Mouse (Mus musculus): ENCODE results near the gene Col5a3. TPM values are rescaled to one million over a fixed set of nuclear protein-coding genes. Genes with fewer than 3 reads are reported as not detected.

Gene Col5a3
- polyA plus RNA-seq, 1 experiment = 0.62 TPM

DNA sequence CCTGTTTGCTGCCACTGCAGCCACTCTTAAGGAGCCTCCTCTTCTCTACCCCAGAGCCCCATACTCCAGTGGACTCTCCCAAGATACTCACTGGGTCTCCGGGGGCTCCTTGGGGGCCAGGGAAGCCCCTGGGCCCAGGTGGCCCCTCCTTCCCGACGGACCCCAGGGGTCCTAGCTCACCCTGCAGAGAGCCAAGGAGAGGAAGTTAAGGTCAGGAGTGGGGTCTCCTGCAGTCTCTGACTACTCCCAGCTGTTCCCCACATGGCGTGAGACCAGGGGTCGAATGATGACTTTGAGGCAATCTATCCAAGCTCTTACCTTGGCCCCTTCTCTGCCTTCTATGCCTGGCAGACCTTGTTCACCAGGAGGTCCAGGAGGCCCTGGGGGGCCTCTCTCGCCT lies 29.8 kb downstream of the Col5a3 start:
- Histone ChIP-seq H3K4me3 (ENCODE audit: control insufficient read depth, low read depth, low read length) (no peak overlapping the region), H3K4me1 (ENCODE audit: control insufficient read depth, insufficient read depth, low read length) (no peaks in the 10 kb centered on the region), H3K27ac (ENCODE audit: control insufficient read depth, insufficient read depth, low read depth, low read length) (no peak overlapping the region), H3K27me3 (ENCODE audit: control insufficient read depth, insufficient read depth, low read length) (no peaks in the 10 kb centered on the region), H3K36me3 (ENCODE audit: control insufficient read depth, insufficient read depth, low read length) (no peaks in the 10 kb centered on the region)
- no peak for TF ChIP-seq CTCF (IDR thresholded peaks at IDR 0.05; ENCODE audit: control insufficient read depth, insufficient read depth, insufficient replicate concordance, low read depth, low read length)
- no peak for TF ChIP-seq POLR2A (IDR thresholded peaks at IDR 0.05; ENCODE audit: control insufficient read depth, low read depth, low read length)

DNA sequence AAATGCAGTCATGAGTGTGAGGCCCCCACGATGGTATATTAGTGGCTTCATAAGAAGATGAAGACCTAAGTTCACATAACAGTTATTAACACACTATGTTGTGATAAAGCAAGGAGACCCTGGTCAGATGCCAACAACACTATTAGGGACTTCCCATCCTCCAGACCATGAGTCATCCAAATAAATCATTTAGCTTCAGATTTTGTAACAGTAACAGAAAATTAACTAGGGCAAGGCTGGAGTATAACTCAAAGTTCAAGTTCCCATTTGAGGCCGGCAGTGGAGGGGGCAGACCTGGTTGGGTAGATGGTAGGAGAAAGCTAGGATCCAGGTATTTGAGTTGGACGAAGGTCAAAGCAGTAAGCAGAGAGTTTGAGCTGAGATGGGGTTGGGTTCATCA lies 33.6 kb downstream of the Col5a3 start:
- Histone ChIP-seq H3K27me3 (ENCODE audit: control insufficient read depth, insufficient read depth, low read length) (no peaks in the 10 kb centered on the region), H3K4me3 (ENCODE audit: control insufficient read depth, low read depth, low read length) (no peak overlapping the region), H3K36me3 (ENCODE audit: control insufficient read depth, insufficient read depth, low read length) (no peaks in the 10 kb centered on the region), H3K27ac (ENCODE audit: control insufficient read depth, insufficient read depth, low read depth, low read length) (no peak overlapping the region), H3K4me1 (ENCODE audit: control insufficient read depth, insufficient read depth, low read length) (no peaks in the 10 kb centered on the region)
- TF ChIP-seq CTCF (IDR thresholded peaks at IDR 0.05; ENCODE audit: control insufficient read depth, insufficient read depth, insufficient replicate concordance, low read depth, low read length) (no peak), POLR2A (IDR thresholded peaks at IDR 0.05; ENCODE audit: control insufficient read depth, low read depth, low read length) (no peak)

DNA sequence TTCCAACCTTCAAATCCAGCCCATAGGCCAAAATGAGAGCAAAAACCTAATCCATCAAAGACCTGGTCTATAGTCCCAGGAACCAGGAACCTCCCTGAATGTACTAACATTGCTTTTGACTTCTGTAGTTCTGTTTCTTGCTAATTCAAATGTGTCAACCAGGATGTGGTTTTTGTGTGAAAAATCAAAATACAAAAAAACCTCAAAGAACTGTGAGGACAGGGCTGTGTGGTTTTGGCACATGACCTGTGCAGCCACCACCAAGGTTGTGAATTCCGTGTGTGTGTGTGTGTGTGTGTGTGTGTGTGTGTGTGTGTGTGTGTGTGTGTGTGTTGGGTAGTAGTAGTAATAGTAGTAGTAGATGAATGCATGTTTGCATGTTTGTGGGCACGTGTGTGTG lies 49.6 kb downstream of the Col5a3 start:
- Histone ChIP-seq H3K27ac (ENCODE audit: control insufficient read depth, insufficient read depth, low read depth, low read length) (no peak overlapping the region), H3K27me3 (ENCODE audit: control insufficient read depth, insufficient read depth, low read length) (no peaks in the 10 kb centered on the region), H3K4me3 (ENCODE audit: control insufficient read depth, low read depth, low read length) (no peak overlapping the region), H3K4me1 (ENCODE audit: control insufficient read depth, insufficient read depth, low read length) (no peaks in the 10 kb centered on the region; the same call in 1 of the 2 replicates), H3K36me3 (ENCODE audit: control insufficient read depth, insufficient read depth, low read length) (no peaks in the 10 kb centered on the region)
- TF ChIP-seq CTCF (IDR thresholded peaks at IDR 0.05; ENCODE audit: control insufficient read depth, insufficient read depth, insufficient replicate concordance, low read depth, low read length) (no peak), POLR2A (IDR thresholded peaks at IDR 0.05; ENCODE audit: control insufficient read depth, low read depth, low read length) (no peak)

DNA sequence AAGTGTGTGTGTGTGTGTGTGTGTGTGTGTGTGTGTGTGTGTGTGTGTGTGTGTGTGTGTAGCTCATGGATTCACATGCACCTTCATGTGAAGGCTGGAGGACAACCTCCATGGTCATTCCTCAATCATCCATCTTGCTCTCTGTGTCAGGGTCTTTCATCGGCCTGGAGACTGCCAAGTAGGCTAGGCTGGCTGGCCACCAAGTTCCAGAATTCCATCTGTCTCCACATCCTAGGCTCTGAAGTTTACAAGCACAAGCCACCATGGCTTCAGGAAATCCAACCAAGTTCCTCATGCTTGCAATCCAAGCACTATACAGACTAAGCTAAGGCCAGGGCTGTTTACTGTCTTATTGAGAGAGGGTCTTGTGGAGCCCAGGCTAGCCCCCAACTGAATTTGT lies 51.8 kb downstream of the Col5a3 start:
- no peak for TF ChIP-seq POLR2A (IDR thresholded peaks at IDR 0.05; ENCODE audit: control insufficient read depth, low read depth, low read length)
- TF ChIP-seq CTCF (IDR thresholded peaks at IDR 0.05; ENCODE audit: control insufficient read depth, insufficient read depth, insufficient replicate concordance, low read depth, low read length) = no peak
- Histone ChIP-seq H3K27me3 (ENCODE audit: control insufficient read depth, insufficient read depth, low read length) (no peaks in the 10 kb centered on the region), H3K27ac (ENCODE audit: control insufficient read depth, insufficient read depth, low read depth, low read length) (no peak overlapping the region), H3K4me1 (ENCODE audit: control insufficient read depth, insufficient read depth, low read length) (no peaks in the 10 kb centered on the region; the same call in 1 of the 2 replicates), H3K36me3 (ENCODE audit: control insufficient read depth, insufficient read depth, low read length) (no peaks in the 10 kb centered on the region), H3K4me3 (ENCODE audit: control insufficient read depth, low read depth, low read length) (no peak overlapping the region)

DNA sequence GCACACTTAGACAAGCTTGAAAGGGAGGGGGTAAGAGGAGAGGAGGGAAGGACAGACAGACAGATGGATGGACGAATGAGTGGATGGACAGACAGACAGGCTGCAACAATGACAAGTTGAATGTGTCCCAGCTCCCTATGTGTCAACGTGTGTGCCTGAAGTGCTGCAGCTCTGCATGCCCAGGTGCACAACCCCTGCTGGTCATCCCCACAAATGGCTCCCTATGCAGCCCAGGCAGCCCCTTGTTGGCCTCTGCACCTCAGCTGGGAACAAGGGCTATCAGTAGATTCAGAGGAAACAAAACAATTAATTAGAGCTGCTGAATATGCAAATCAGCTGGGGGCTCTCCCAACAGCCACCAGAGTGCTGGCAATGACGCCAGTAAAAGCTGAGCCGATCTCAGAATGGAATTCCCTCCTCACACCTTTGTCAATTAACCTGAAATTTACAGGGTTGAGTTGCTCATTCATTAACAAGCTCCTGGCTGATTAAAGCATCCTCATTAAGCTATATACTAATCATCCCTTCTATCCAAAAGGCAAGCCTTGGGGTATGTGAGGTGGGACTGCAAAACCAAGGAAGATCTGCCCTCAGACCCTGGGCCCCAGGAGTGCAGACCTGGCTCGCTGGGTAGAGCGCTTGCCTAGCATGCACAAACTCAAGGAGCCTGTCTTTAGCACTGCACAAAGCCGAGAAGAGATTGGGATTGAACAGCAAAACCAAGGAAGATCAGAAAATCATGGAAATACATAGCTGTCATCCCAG lies 52.5 kb downstream of the Col5a3 start:
- H3K27ac ChIP-seq (ENCODE audit: control insufficient read depth, insufficient read depth, low read depth, low read length) = no peak overlapping the region
- H3K36me3 ChIP-seq (ENCODE audit: control insufficient read depth, insufficient read depth, low read length) = no peaks in the 10 kb centered on the region
- H3K4me1 ChIP-seq (ENCODE audit: control insufficient read depth, insufficient read depth, low read length) = no peaks in the 10 kb centered on the region; the same call in 1 of the 2 replicates
- no peak overlapping the region for H3K4me3 ChIP-seq (ENCODE audit: control insufficient read depth, low read depth, low read length)
- TF ChIP-seq CTCF (IDR thresholded peaks at IDR 0.05; ENCODE audit: control insufficient read depth, insufficient read depth, insufficient replicate concordance, low read depth, low read length) (no peak), POLR2A (IDR thresholded peaks at IDR 0.05; ENCODE audit: control insufficient read depth, low read depth, low read length) (no peak)
- H3K27me3 ChIP-seq (ENCODE audit: control insufficient read depth, insufficient read depth, low read length) = no peaks in the 10 kb centered on the region

DNA sequence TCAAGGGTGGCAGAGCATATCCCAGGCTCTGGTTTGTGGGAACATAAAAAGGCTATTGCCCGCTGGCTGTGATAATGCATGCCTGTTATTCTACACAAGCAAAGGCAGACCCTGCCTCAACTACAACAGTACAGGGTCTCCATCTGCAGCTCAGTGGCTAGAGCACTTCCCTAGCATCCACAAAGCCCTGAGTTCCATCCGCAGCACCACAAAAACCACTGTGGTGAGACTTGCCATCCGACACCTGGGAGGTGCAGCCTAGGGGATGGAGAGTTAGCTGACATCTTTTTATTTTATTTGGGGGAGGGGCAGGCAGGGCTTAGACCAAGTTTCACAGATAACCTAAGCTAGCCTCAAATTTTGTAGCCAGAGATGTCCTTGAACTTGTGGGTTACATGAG lies 53.5 kb downstream of the Col5a3 start:
- TF ChIP-seq CTCF (IDR thresholded peaks at IDR 0.05; ENCODE audit: control insufficient read depth, insufficient read depth, insufficient replicate concordance, low read depth, low read length) (no peak), POLR2A (IDR thresholded peaks at IDR 0.05; ENCODE audit: control insufficient read depth, low read depth, low read length) (no peak)

DNA sequence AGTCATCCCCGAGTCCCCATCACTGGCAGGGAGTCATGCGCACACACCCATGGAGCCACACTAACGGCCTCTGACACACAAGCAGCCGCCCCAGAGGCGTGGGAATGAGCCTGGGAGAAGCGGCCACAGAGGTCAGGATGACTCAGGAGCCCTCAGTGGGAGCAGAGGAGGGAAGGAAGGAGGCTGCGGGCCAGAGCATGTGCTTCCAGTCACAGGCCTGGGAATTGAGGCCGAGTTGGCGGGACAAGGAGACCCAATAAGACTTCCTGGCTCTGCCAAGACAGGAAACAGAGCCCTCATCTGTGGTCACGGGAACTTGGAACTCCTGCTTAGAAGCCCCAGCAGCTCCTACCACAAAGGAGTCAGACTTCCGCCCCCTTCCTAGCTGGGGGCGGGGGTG lies 54.1 kb downstream of the Col5a3 start:
- Histone ChIP-seq H3K36me3 (ENCODE audit: control insufficient read depth, insufficient read depth, low read length) (no peaks in the 10 kb centered on the region), H3K27me3 (ENCODE audit: control insufficient read depth, insufficient read depth, low read length) (no peaks in the 10 kb centered on the region), H3K4me1 (ENCODE audit: control insufficient read depth, insufficient read depth, low read length) (no peaks in the 10 kb centered on the region; the same call in 1 of the 2 replicates), H3K4me3 (ENCODE audit: control insufficient read depth, low read depth, low read length) (no peak overlapping the region), H3K27ac (ENCODE audit: control insufficient read depth, insufficient read depth, low read depth, low read length) (no peak overlapping the region)
- TF ChIP-seq CTCF (IDR thresholded peaks at IDR 0.05; ENCODE audit: control insufficient read depth, insufficient read depth, insufficient replicate concordance, low read depth, low read length) = no peak
- TF ChIP-seq POLR2A (IDR thresholded peaks at IDR 0.05; ENCODE audit: control insufficient read depth, low read depth, low read length) = no peak

More for the DNA sequence above, 53.5 kb downstream of the Col5a3 start:
- H3K27ac ChIP-seq (ENCODE audit: control insufficient read depth, insufficient read depth, low read depth, low read length) = no peak overlapping the region
- no peaks in the 10 kb centered on the region for H3K27me3 ChIP-seq (ENCODE audit: control insufficient read depth, insufficient read depth, low read length)
- no peak overlapping the region for H3K4me3 ChIP-seq (ENCODE audit: control insufficient read depth, low read depth, low read length)
- no peaks in the 10 kb centered on the region for H3K36me3 ChIP-seq (ENCODE audit: control insufficient read depth, insufficient read depth, low read length)
- H3K4me1 ChIP-seq (ENCODE audit: control insufficient read depth, insufficient read depth, low read length) = no peaks in the 10 kb centered on the region; the same call in 1 of the 2 replicates
